Mouse (Mus musculus) gastrocnemius, adult 2 months (tissue): ENCODE results near the gene Acot7. TPM values are rescaled to one million over a fixed set of nuclear protein-coding genes. Genes with fewer than 3 reads are reported as not detected.

Experiments
- DNase-seq: peaks from one replicate; pipeline ENCODE4 v3.0.0; 2022
- H3K27ac ChIP-seq: fragments of 200-600 bp; 2 replicates; pipeline ENCODE4 v1.8.1; 2022; ENCODE audit warnings: mild to moderate bottlenecking
- H3K4me3 ChIP-seq: fragments of 200-600 bp; 2 replicates; pipeline ENCODE4 v1.8.1; 2022; ENCODE audit warnings: mild to moderate bottlenecking, moderate library complexity
- CTCF ChIP-seq: fragments of 200-600 bp; IDR thresholded peaks from 2 replicates; pipeline ENCODE4 v1.8.1; 2022; ENCODE audit warnings: antibody characterized with exemption, mild to moderate bottlenecking, moderate library complexity
- intact Hi-C: fragments of 180-260 bp; cut with DNase I; formaldehyde crosslinking; loops from one replicate; pipeline ENCODE4 v1.15.1; 2025
- total RNA-seq, 2 experiments: library from RNA; stranded (reverse); gene quantifications; 2 replicates each; pipeline ENCODE4 v1.2.3; 2021

The Acot7 gene
- total RNA-seq, 2 experiments from 2014 or later, result 12.7 to 22.8 TPM

GRCm38 (mm10) chr4:152177174-152177536, 779 bp upstream of the Acot7 start:
- no peak for DNase-seq
- intact Hi-C loops, result no loop called here
- no peak for TF ChIP-seq CTCF
- peak overlapping the region; percentile 94 for H3K27ac ChIP-seq
- peak overlapping the region; percentile 83 for H3K4me3 ChIP-seq

- intact Hi-C loops, result no loop called here
- peak overlapping the region; percentile 61; the same call in 1 of the 2 replicates for H3K27ac ChIP-seq
- peak overlapping the region; percentile 83 for H3K4me3 ChIP-seq
Observed at GRCm38 (mm10) chr4:152178344-152178864, 470 bp downstream of the Acot7 start.

GRCm38 (mm10) chr4:152178916-152179705, 1.2 kb downstream of the Acot7 start:
- DNase-seq, result no peak
- intact Hi-C loops, result no loop called here
- peak overlapping the region; percentile 75; the same call in 1 of the 2 replicates for H3K27ac ChIP-seq
- peak overlapping the region; percentile 83 for H3K4me3 ChIP-seq
- TF ChIP-seq CTCF, result no peak

More at GRCm38 (mm10) chr4:152178344-152178864, 470 bp downstream of the Acot7 start:
- no peak for TF ChIP-seq CTCF
- peak; percentile 60 for DNase-seq

- Histone ChIP-seq H3K27ac (peak overlapping the region; percentile 75), H3K4me3 (peak overlapping the region; percentile 40)
- DNase-seq, result peak; percentile 65
- intact Hi-C loops, result no loop called here
- TF ChIP-seq CTCF, result no peak
Observed at GRCm38 (mm10) chr4:152179946-152180660, 2.2 kb downstream of the Acot7 start.

DNA sequence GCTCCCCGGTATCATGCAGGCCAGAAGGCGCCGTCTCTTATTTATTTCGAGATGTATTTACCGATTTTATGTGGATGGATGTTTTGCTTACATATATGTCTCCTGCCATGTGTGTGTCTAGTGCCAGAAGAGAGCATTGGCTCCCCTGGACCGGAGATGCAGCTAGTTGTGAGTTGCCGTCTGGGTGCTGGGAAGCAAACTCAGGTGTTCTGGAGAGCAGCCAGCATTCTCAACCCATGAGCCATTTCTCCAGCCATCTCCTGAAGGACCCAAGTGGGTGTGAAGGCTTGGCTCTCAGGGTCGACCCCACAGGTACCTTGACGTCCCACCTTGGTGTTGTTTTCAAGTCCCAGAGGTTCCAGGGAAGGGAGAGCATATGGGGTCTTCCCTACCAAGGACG, 4.3 kb downstream of the Acot7 start:
- no peak overlapping the region for H3K4me3 ChIP-seq
- no peak overlapping the region for H3K27ac ChIP-seq
- TF ChIP-seq CTCF, result no peak
- DNase-seq, result no peak
- intact Hi-C loops, result no loop called here

DNA sequence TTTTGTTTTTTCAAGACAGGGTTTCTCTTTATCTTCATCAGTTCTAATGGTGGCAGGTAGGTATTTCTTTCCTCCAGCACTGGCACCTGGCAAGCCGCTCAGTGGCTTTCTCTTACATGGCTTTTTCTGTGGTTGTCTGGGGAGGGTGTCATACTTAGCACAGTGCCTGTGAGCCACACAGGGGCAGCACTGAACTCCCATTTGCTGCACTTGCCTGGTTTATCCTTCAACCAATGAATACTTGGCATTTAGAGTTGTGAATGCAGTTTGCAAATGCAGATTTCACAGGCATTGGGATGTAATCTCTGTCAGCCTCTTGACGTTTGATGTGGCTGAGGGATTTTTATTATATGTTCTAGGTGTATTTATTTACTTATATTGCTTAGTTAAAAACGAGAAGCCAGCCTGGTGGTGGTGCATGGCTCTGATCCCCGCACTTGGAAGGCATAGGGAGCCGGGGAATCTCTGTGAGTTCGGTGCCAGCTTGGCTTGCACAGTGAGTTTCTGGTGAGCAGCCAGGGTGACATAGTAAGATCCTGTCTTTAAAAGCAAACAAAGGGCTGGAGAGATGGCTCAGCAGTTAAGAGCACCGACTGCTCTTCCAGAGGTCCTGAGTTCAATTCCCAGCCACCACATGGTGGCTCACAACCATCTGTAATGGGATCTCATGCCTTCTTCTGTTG, 6.6 kb downstream of the Acot7 start:
- Histone ChIP-seq H3K4me3 (no peak overlapping the region), H3K27ac (no peak overlapping the region)
- peak; percentile 41 for TF ChIP-seq CTCF
- intact Hi-C loops, result no loop called here
- DNase-seq, result no peak

DNA sequence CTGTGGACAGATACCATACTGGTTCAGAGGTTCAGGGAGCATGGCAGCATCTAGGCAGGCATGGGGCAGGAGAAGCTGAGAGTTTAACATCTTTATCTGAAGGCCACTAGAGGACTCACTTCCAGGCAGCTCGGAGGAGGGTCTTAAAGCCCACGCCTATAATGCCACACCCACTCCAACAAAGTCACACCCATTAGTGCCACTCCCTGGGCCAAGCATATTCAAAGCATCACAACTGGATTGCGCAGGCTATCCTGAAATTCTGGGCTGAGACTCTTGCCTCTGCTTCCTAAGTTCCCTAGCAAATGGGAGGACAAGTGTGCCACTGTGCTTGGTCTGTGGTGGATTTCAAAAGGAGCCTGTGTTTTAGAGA, 7.2 kb downstream of the Acot7 start:
- peak overlapping the region; percentile 69 for H3K27ac ChIP-seq
- peak; percentile 20 for TF ChIP-seq CTCF
- H3K4me3 ChIP-seq, result peak overlapping the region; percentile 37; the same call in 1 of the 2 replicates
- intact Hi-C loops, result no loop called here
- no peak for DNase-seq

GRCm38 (mm10) chr4:152185510-152186204, 7.7 kb downstream of the Acot7 start:
- no peak for DNase-seq
- intact Hi-C loops, result no loop called here
- H3K27ac ChIP-seq, result peak overlapping the region; percentile 69
- peak overlapping the region; percentile 37 for H3K4me3 ChIP-seq
- TF ChIP-seq CTCF, result no peak

- Histone ChIP-seq H3K4me3 (peak overlapping the region; percentile 37), H3K27ac (peak overlapping the region; percentile 69)
- no peak for TF ChIP-seq CTCF
- intact Hi-C loops, result no loop called here
- DNase-seq, result no peak
Observed at GRCm38 (mm10) chr4:152186205-152187082, 8.5 kb downstream of the Acot7 start.

DNA sequence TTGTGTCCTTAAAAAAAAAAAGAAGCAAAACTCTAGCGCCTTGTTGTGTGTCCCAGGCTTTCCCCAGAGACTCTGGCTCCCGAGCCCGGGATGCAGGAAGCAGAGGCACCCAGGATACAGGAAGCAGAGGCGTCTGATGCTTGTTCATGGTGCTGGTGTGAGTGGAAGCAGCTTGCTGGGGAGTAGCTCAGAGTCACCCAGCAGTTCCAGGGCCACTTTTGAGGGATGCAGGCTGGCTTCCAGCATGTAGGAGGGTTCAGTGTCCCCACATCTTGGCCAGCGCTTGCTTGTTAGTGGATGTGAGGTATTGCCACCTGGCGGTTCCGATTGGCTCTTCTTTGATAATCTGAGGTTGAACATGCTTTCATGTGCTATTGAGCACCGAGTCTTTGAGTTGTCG, 9.2 kb downstream of the Acot7 start:
- no peak for DNase-seq
- Histone ChIP-seq H3K27ac (no peak overlapping the region), H3K4me3 (no peak overlapping the region)
- no peak for TF ChIP-seq CTCF
- intact Hi-C loops, result no loop called here

DNA sequence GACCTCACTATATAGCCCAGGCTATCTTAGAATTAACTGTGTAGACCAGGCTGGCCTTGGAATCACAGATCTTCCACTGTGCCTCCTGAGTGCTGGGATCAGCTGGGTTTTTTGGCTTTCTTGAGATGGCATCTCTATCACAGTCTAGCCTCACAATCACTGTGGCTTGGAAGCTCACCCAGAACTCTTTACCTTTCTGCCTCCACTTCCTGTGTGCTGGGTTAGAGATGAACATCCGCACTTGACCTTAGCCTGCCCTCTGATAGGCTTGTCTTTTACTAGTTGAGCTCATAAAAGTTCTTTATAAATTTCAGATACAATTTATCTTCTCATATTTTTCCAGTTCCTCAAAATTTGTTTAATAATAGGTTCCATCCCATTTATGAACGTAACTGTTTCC, 10.7 kb downstream of the Acot7 start:
- H3K27ac ChIP-seq, result no peak overlapping the region
- TF ChIP-seq CTCF, result no peak
- no peak overlapping the region for H3K4me3 ChIP-seq
- intact Hi-C loops, result no loop called here
- no peak for DNase-seq
